Mouse (Mus musculus) cerebellum, adult (tissue): ENCODE data around the gene Iqck.

Experiments
- ATAC-seq: cut with Nextera tagmentation; 2 replicates; pipeline ENCODE4 v1.9.2; 2017; ENCODE audit warnings: mild to moderate bottlenecking, moderate library complexity, mixed read lengths; ENCODE audit not compliant: insufficient number of reproducible peaks, low FRiP score, low TSS enrichment

Iqck gene

DNA sequence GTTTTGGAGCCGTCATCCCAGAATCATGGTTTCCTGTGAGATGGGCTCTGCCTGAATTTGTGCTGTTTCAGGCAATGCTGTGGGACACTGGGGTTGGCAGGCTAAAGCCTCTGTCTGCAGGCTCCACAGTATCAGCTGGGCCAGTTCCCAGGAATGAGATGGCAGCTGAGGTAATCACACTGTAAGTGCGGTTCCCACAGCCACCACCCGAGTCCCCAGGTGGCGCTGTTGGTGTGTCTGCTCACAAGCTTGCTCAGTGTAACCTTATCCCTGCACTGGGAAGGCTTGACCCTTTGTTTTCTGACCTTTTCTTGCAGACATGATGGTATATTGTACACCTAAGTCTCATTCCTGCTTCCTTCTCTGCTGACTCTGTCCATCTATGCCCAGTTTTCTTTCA, 164.0 kb downstream of the Iqck start:
- peak; percentile 84; the same call in 1 of the 2 replicates for ATAC-seq
